Mouse (Mus musculus) myocyte (in vitro differentiated cells): ENCODE data around the gene Adarb2.
A peak's percentile ranks its signal among the peaks of the same experiment; 100 is the strongest.

Source experiments
- CEBPB ChIP-seq: IDR thresholded peaks from 2 replicates; pipeline ENCODE4 v1.6.1; 2011; ENCODE audit warnings: mild to moderate bottlenecking, moderate library complexity; ENCODE audit not compliant: poor library complexity, insufficient read depth, severe bottlenecking
- E2F4 ChIP-seq: IDR thresholded peaks from one replicate; pipeline ENCODE4 v1.6.1; 2011; ENCODE audit warnings: mild to moderate bottlenecking, control low read depth, moderate library complexity; ENCODE audit not compliant: insufficient read depth
- MAX ChIP-seq: IDR thresholded peaks from one replicate; pipeline ENCODE4 v1.6.1; 2011; ENCODE audit warnings: low read depth, mild to moderate bottlenecking, control low read depth
- MYOG ChIP-seq, 3 experiments: IDR thresholded peaks; one replicate each; pipeline ENCODE4 v1.6.1; 2011; ENCODE audit warnings: control low read depth in 2 of 3, low read depth in 2 of 3, mild to moderate bottlenecking in 2 of 3; ENCODE audit not compliant: insufficient read length in 2 of 3, control insufficient read depth in 1 of 3, insufficient read depth in 1 of 3
- POLR2A ChIP-seq: IDR thresholded peaks from one replicate; pipeline ENCODE4 v1.6.1; 2011; ENCODE audit warnings: low read depth, mild to moderate bottlenecking, control low read depth, moderate library complexity; ENCODE audit not compliant: insufficient read length
- POLR2AphosphoS2 ChIP-seq: IDR thresholded peaks from one replicate; pipeline ENCODE4 v1.6.1; 2011; ENCODE audit warnings: low read depth, control low read depth; ENCODE audit not compliant: insufficient read length
- TCF12 ChIP-seq: IDR thresholded peaks from one replicate; pipeline ENCODE4 v1.6.1; 2011; ENCODE audit warnings: mild to moderate bottlenecking, control low read depth; ENCODE audit not compliant: poor library complexity, insufficient read depth, severe bottlenecking
- USF1 ChIP-seq: IDR thresholded peaks from one replicate; pipeline ENCODE4 v1.6.1; 2011; ENCODE audit warnings: low read depth, mild to moderate bottlenecking, control low read depth, moderate library complexity

GRCm38 (mm10) chr13:8644805-8645679, 442.4 kb downstream of the Adarb2 start:
- TF ChIP-seq CEBPB (no peak), USF1 (peak; percentile 84), POLR2A (no peak), MYOG (IDR thresholded peaks at IDR 0.05; ENCODE audit: control insufficient read depth in 1 of 3, insufficient read depth in 1 of 3, insufficient read length in 2 of 3, low read depth in 2 of 3) (no peak), MAX (no peak), TCF12 (no peak), E2F4 (no peak), POLR2AphosphoS2 (no peak)
